Mouse (Mus musculus): Measurements from ENCODE around the gene Aqp9. TPM values are rescaled to one million over a fixed set of nuclear protein-coding genes. Genes with fewer than 3 reads are reported as not detected.

Aqp9 gene
- total and polyA plus RNA-seq, 2 experiments from 2014 or later: 0.48 to 2.3 TPM

- no peak for ATAC-seq
Observed at GRCm38 (mm10) chr9:71167473-71168215, 838 bp downstream of the Aqp9 start.

GRCm38 (mm10) chr9:71166871-71167465, 1.5 kb downstream of the Aqp9 start:
- Histone ChIP-seq H3K4me3 (ENCODE audit: low read depth, low read length) (no peak overlapping the region), H3K4me1 (ENCODE audit: insufficient read depth) (no peaks in the 10 kb centered on the region; the same call in 1 of the 2 replicates), H3K4me2 (ENCODE audit: low read depth) (no peak overlapping the region), H3K27ac (ENCODE audit: low read depth, low read length) (no peak overlapping the region), H3K9me3 (ENCODE audit: low read length) (no peaks in the 10 kb centered on the region), H3K9ac (no peak overlapping the region), H3K36me3 (ENCODE audit: insufficient read depth) (no peaks in the 10 kb centered on the region), H3K27me3 (ENCODE audit: insufficient read depth, low read length) (no peaks in the 10 kb centered on the region)
- DNase-seq (peak; percentile 24), ATAC-seq (no peak)
- no peak for TF ChIP-seq CTCF (IDR thresholded peaks at IDR 0.05; ENCODE audit: low read depth)
- WGBS: 18% methylated on average over 5 of the region's 5 CpGs

More at GRCm38 (mm10) chr9:71167473-71168215, 838 bp downstream of the Aqp9 start:
- H3K27ac ChIP-seq (ENCODE audit: low read depth, low read length): peak overlapping the region; percentile 21
- H3K9ac ChIP-seq: no peak overlapping the region
- H3K4me3 ChIP-seq (ENCODE audit: low read depth, low read length): no peak overlapping the region
- no peaks in the 10 kb centered on the region for H3K27me3 ChIP-seq (ENCODE audit: insufficient read depth, low read length)
- H3K36me3 ChIP-seq (ENCODE audit: insufficient read depth): no peaks in the 10 kb centered on the region
- peak; percentile 59 for DNase-seq
- no peaks in the 10 kb centered on the region for H3K9me3 ChIP-seq (ENCODE audit: low read length)
- 11% methylated on average over 2 of the region's 2 CpGs for WGBS
- no peak overlapping the region for H3K4me2 ChIP-seq (ENCODE audit: low read depth)
- no peak for TF ChIP-seq CTCF (IDR thresholded peaks at IDR 0.05; ENCODE audit: low read depth)
- no peaks in the 10 kb centered on the region; the same call in 1 of the 2 replicates for H3K4me1 ChIP-seq (ENCODE audit: insufficient read depth)

- no peak overlapping the region for H3K4me3 ChIP-seq (ENCODE audit: low read depth, low read length)
- H3K36me3 ChIP-seq (ENCODE audit: insufficient read depth): no peaks in the 10 kb centered on the region
- no peak for ATAC-seq
- H3K4me2 ChIP-seq (ENCODE audit: low read depth): no peak overlapping the region
- no peaks in the 10 kb centered on the region for H3K9me3 ChIP-seq (ENCODE audit: low read length)
- WGBS: 93% methylated on average over 5 of the region's 5 CpGs
- no peak overlapping the region for H3K27ac ChIP-seq (ENCODE audit: low read depth, low read length)
- no peaks in the 10 kb centered on the region; the same call in 1 of the 2 replicates for H3K4me1 ChIP-seq (ENCODE audit: insufficient read depth)
- no peak for TF ChIP-seq CTCF (IDR thresholded peaks at IDR 0.05; ENCODE audit: low read depth)
- no peak for DNase-seq
- H3K27me3 ChIP-seq (ENCODE audit: insufficient read depth, low read length): no peaks in the 10 kb centered on the region
- H3K9ac ChIP-seq: no peak overlapping the region
Observed at GRCm38 (mm10) chr9:71166019-71166705, 2.3 kb downstream of the Aqp9 start.

- H3K4me3 ChIP-seq (ENCODE audit: low read depth, low read length): no peak overlapping the region
- H3K9ac ChIP-seq: no peak overlapping the region
- no peak for DNase-seq
- 90% methylated on average over 2 of the region's 2 CpGs for WGBS
- no peaks in the 10 kb centered on the region; the same call in 1 of the 2 replicates for H3K4me1 ChIP-seq (ENCODE audit: insufficient read depth)
- no peaks in the 10 kb centered on the region for H3K9me3 ChIP-seq (ENCODE audit: low read length)
- TF ChIP-seq CTCF (IDR thresholded peaks at IDR 0.05; ENCODE audit: low read depth): no peak
- H3K27me3 ChIP-seq (ENCODE audit: insufficient read depth, low read length): no peaks in the 10 kb centered on the region
- H3K27ac ChIP-seq (ENCODE audit: low read depth, low read length): no peak overlapping the region
- H3K4me2 ChIP-seq (ENCODE audit: low read depth): no peak overlapping the region
- no peaks in the 10 kb centered on the region for H3K36me3 ChIP-seq (ENCODE audit: insufficient read depth)
- ATAC-seq: no peak
Observed at GRCm38 (mm10) chr9:71165510-71165909, 3.0 kb downstream of the Aqp9 start.

- no peak for DNase-seq
- no peak for ATAC-seq
- Histone ChIP-seq H3K9me3 (ENCODE audit: low read length) (no peaks in the 10 kb centered on the region), H3K36me3 (ENCODE audit: insufficient read depth) (no peaks in the 10 kb centered on the region), H3K4me2 (ENCODE audit: low read depth) (no peak overlapping the region), H3K27me3 (ENCODE audit: insufficient read depth, low read length) (no peaks in the 10 kb centered on the region), H3K4me1 (ENCODE audit: insufficient read depth) (no peaks in the 10 kb centered on the region; the same call in 1 of the 2 replicates), H3K9ac (no peak overlapping the region), H3K27ac (ENCODE audit: low read depth, low read length) (no peak overlapping the region), H3K4me3 (ENCODE audit: low read depth, low read length) (no peak overlapping the region)
- WGBS: 89% methylated on average over 6 of the region's 6 CpGs
- TF ChIP-seq CTCF (IDR thresholded peaks at IDR 0.05; ENCODE audit: low read depth): no peak
Observed at GRCm38 (mm10) chr9:71165061-71165460, 3.4 kb downstream of the Aqp9 start.

GRCm38 (mm10) chr9:71164353-71164752, 4.1 kb downstream of the Aqp9 start:
- H3K4me3 ChIP-seq (ENCODE audit: low read depth, low read length): no peak overlapping the region
- H3K9ac ChIP-seq: no peak overlapping the region
- no peak for ATAC-seq
- H3K4me2 ChIP-seq (ENCODE audit: low read depth): no peak overlapping the region
- no peaks in the 10 kb centered on the region for H3K27me3 ChIP-seq (ENCODE audit: insufficient read depth, low read length)
- no peak for DNase-seq
- H3K36me3 ChIP-seq (ENCODE audit: insufficient read depth): no peaks in the 10 kb centered on the region
- 80% methylated on average over 3 of the region's 3 CpGs for whole genome bisulfite sequencing
- H3K4me1 ChIP-seq (ENCODE audit: insufficient read depth): no peaks in the 10 kb centered on the region; the same call in 1 of the 2 replicates
- TF ChIP-seq CTCF (IDR thresholded peaks at IDR 0.05; ENCODE audit: low read depth): no peak
- H3K9me3 ChIP-seq (ENCODE audit: low read length): no peaks in the 10 kb centered on the region
- H3K27ac ChIP-seq (ENCODE audit: low read depth, low read length): no peak overlapping the region
